14 mouse cellular contexts compared by ENCODE assay signal in the genomic region with DNA sequence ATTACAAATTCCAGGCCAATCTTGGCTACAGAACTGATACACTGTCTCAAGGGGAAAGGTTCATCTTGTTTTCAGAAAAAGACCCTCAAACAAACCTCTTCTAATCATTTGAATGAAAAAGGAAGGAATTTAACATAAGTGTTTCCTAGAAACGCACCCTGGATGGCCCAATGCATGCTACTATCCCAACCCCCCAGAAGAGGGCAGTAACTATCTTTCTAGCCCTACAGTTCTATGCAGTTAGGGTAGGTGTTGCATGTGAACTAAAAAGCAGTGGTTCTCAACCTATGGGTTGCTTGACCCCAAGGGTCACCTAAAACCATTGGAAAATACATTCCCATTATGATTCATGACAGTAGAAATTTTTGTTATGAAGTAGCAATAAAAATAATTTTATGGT. TPM values are rescaled to one million over a fixed set of nuclear protein-coding genes. Genes with fewer than 3 reads are reported as not detected.
DNase-seq lines count a peak whose midpoint lies in the region; ATAC-seq and TF ChIP-seq lines count a peak whose summit lies in the region.
"Had no signal": no experiment of that assay in that cellular context is flagged by ENCODE, and none has a peak within 500 bp of the region (broad histone marks: within the 10 kb centered on the region; RNA-seq: fewer than 3 reads in every experiment).

No protein-coding gene starts in this region.

- in situ Hi-C loops in Patski (cut with MboI; ENCODE audit: low pct_unique_long_range_greater_than_20kb), result loop anchor here (5.0 kb wide), 2 partner anchors 143 to 203 kb away; no protein-coding TSS in a partner anchor

- no peak overlapping the region for H3K4me3 ChIP-seq in gastrocnemius, adult 2 months
- H3K4me3 ChIP-seq in layer of hippocampus, adult 2 months, result no peak overlapping the region
- H3K4me3 ChIP-seq: forebrain, embryonic 12.5 days; hindbrain, embryonic 15.5 days; myocyte had no signal

- no peak for DNase-seq in gastrocnemius, adult 2 months
- DNase-seq in gastrocnemius, postnatal 4 days (ENCODE audit: low spot score in 2 of 2), result no peak
- DNase-seq in layer of hippocampus, adult 2 months (ENCODE audit: low spot score in 2 of 2), result peak; percentile 1 to 21
- DNase-seq in layer of hippocampus, postnatal 14 days (ENCODE audit: low spot score in 2 of 2), result no peak
- DNase-seq in Patski (ENCODE audit: low read depth, low spot score), result no peak
- DNase-seq in lung, postnatal 14 days, result peak; percentile 5
- no peak for DNase-seq in spleen, adult 18-20 months
- no peak for DNase-seq in urinary bladder, adult 18-20 months (ENCODE audit: low spot score in 2 of 2)
- DNase-seq: cerebellum, postnatal 14 days; right cerebral cortex, adult 18-20 months had no signal

- POLR2A ChIA-PET in Patski (lab: Charles Lee), result no interaction called here

- CTCF ChIA-PET in Patski (lab: Charles Lee), result interaction anchor here (1.1 to 2.0 kb wide), 2 partner anchors 54 to 151 kb away, joined by 3 to 14 read pairs; no protein-coding TSS in a partner anchor

- no peaks in the 10 kb centered on the region for H3K27me3 ChIP-seq in Patski
- H3K27me3 ChIP-seq: forebrain, embryonic 12.5 days; hindbrain, embryonic 15.5 days had no signal

- intact Hi-C loops in gastrocnemius, adult 2 months (cut with DNase I), result no loop called here

- H3K27ac ChIP-seq in gastrocnemius, adult 2 months, result no peak overlapping the region
- no peak overlapping the region for H3K27ac ChIP-seq in layer of hippocampus, adult 2 months
- H3K27ac ChIP-seq: forebrain, embryonic 12.5 days; hindbrain, embryonic 15.5 days had no signal

- TF ChIP-seq CTCF in gastrocnemius, adult 2 months (IDR thresholded peaks at IDR 0.05), result peak; percentile 29; the same call in 1 of the 2 replicates
- TF ChIP-seq CTCF in layer of hippocampus, adult 2 months (conservative IDR thresholded peaks at IDR 0.05), result peak; percentile 76
- TF ChIP-seq CTCF in Patski (IDR thresholded peaks at IDR 0.05), result peak; percentile 84

- no peak for ATAC-seq in Patski

RNA-seq across cellular contexts. Expression of a gene that starts 3.5 kb away (rescaled TPM):
- under 1 TPM in 1 of 2 experiments, not detected in 1; 0.08 TPM for total RNA-seq in gastrocnemius, adult 2 months (2021)
- total RNA-seq in gastrocnemius, postnatal 4 days (2021), result under 1 TPM; 0.10 to 0.12 TPM
- total RNA-seq in layer of hippocampus, adult 2 months (2021), result not detected
- under 1 TPM in 1 of 2 experiments, not detected in 1; 0.30 TPM for total RNA-seq in layer of hippocampus, postnatal 14 days (2021)
- 0.03 TPM for polyA plus RNA-seq in Patski (2021)
- polyA plus RNA-seq: myocyte; stomach, embryonic 16.5 days had no signal

Comparison
In these comparisons a context has a peak if more than half of its experiments do, and no peak if none do; other contexts are left out.
1. DNase-seq: peak in layer of hippocampus, adult 2 months (2 of 2) and lung, postnatal 14 days (single experiment); none in gastrocnemius, adult 2 months (single experiment), gastrocnemius, postnatal 4 days (0 of 2), layer of hippocampus, postnatal 14 days (0 of 2), Patski (single experiment), spleen, adult 18-20 months (0 of 2) and urinary bladder, adult 18-20 months (0 of 2).
2. CTCF ChIP-seq: peak in every context shown above with its lines; median percentile 84 in Patski; 76 in layer of hippocampus, adult 2 months; 29 in gastrocnemius, adult 2 months.